Mouse (Mus musculus) adrenal gland, postnatal 10 days (tissue): ENCODE data around the gene Hyal2. TPM values are rescaled to one million over a fixed set of nuclear protein-coding genes. Genes with fewer than 3 reads are reported as not detected.
A peak's percentile ranks its signal among the peaks of the same experiment; 100 is the strongest.
"Not testable (repeated sequence)": the region's sequence is repeated elsewhere in the genome, so short reads cannot be mapped to it uniquely, and the experiment has no call there.

Experiments used
- DNase-seq: peaks from one replicate; pipeline ENCODE4 v3.0.0; 2021; ENCODE audit warnings: mixed read lengths
- total RNA-seq, 2 experiments: library from RNA; stranded (reverse); gene quantifications; 2 replicates each; pipeline ENCODE4 v1.2.3; 2021

The Hyal2 gene
- total RNA-seq, 2 experiments from 2014 or later, result 40.2 to 47.6 TPM

DNA sequence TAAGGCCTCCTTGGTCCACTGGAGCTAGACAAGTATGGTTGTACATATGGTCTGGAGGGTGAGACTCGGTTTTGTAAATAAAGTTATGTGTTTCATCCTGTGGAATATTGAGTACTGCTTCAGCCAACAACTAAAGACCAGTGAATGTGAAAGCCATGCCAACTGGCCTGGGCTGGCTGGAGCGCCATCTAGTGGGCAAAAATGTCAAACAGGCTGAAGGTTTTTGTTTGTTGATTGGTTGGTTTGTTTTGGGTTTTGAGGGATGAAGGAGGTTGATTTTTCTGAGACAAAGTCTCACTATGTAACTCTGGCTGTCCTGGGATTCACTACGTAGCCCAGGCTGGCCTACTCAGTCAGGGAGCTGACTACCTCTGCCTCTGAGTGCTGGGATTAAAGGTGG lies 22.1 kb upstream of the Hyal2 start:
- peak; percentile 88 for DNase-seq

DNA sequence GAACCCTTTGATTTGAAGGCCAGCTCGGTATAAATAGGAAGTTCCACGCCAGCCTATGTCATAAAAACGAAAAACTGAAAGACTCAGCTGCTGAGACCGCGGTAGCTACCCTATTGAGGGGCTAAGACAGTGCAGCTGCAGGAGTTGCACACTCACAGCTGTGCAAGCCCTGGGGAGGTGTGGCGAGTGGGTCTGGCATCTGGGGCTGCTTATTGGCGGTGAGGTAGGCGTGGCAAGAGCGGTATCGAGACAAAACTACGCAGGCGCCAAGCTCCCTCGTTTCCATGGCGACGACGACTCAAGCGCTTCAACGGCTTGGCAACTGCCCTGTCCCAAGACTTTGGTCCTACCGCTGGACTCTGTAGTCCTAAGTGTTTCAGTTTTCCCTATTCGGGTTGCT lies 20.7 kb upstream of the Hyal2 start, which contains the start of gene Zmynd10:
Gene Zmynd10, plus strand, starts transcription at position 273 of the 400 bp plus-strand sequence.
- DNase-seq, result peak; percentile 93

DNA sequence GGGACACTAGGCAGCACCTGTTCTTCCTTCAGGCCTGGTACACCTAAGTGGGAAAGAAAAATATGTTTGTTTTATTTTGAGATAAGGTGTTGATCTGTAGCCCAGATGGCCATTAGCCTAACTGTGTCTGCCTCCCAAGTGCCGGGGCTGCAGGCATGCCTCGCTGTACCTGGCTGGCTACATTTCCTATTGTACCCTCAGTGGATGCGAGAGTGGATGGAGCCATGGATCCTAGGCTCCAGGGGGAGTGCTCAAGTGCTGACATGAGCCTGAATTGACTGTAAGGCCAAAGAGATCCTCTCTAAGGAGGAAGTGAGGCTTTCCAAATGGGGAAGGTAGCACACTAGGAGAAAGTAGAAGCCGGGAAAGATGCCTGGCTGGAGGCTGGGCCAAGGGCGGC lies 19.8 kb upstream of the Hyal2 start:
- DNase-seq, result no peak

DNA sequence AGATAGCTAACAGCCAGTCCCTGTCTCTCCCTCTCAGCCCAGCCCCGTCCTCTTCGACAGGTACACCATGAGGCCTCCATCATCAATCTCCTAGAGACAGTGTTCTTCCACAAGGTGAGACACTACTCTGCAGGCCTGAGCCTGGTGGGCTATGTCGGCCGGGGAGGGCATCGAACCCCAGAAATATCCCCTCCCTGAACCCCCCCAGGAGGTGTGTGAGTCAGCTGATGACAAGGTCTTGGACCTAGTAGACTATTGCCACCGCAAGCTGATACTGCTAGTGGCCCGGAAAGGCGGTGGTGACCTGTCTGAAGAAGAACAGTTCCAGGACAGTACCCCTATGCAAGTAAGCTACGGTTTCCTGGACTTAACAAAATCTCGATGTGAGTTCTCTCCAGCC lies 18.9 kb upstream of the Hyal2 start:
- DNase-seq, result no peak

DNA sequence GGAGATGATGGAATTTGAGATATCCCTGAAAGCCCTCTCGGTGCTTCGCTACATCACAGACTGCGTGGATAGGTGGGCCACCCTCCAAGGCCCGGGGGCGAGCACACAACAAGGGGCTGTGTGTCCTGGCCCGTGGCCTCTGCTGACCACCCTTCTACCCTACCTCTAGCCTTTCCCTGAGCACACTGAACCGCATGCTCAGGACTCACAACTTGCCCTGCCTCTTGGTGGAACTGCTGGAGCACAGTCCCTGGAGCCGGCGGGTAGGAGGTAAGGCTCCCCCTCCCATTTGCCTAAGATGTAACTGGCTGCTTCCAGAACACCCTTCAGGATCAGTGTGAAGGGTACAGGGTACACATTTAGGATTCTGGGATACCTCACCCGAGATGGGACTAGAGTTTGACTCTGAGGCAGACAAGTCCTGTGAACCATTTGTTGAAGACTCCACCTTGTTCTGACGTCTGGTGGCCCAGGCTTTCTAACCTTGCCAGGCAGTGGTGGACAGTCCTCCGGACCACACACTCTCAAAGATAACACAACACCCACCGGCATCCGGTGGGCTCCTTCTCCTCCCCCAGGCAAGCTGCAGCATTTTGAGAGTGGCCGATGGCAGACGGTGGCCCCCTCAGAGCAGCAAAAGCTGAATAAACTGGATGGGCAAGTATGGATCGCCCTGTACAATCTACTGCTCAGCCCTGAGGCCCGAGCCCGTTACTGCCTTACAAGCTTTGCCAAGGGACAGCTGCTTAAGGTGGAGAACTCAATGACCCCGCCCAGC lies 18.3 kb upstream of the Hyal2 start:
- no peak for DNase-seq

DNA sequence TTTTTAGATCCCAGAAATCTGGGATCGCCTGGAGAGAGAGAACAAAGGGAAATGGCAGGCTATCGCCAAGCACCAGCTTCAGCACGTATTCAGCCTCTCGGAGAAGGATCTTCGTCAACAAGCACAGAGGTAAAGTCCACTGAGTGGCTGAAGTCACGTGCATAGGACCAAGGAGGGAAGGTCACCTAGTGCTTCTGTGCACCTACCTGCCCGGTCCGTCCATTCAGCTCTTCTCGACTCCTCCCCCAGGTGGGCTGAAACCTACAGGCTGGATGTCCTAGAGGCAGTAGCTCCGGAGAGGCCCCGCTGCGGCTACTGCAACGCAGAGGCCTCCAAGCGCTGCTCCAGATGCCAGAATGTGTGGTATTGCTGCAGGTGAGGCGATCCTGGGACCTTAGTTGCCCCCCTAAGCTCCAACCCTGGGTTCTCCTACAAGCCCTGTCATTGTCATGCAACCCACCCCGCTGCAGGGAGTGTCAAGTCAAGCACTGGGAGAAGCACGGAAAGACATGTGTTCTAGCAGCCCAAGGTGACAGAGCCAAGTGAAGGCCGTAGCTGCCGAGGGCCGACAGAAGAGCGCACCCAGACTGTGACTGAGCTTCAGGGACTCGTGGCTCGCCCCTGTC lies 17.1 kb upstream of the Hyal2 start:
- DNase-seq, result no peak

DNA sequence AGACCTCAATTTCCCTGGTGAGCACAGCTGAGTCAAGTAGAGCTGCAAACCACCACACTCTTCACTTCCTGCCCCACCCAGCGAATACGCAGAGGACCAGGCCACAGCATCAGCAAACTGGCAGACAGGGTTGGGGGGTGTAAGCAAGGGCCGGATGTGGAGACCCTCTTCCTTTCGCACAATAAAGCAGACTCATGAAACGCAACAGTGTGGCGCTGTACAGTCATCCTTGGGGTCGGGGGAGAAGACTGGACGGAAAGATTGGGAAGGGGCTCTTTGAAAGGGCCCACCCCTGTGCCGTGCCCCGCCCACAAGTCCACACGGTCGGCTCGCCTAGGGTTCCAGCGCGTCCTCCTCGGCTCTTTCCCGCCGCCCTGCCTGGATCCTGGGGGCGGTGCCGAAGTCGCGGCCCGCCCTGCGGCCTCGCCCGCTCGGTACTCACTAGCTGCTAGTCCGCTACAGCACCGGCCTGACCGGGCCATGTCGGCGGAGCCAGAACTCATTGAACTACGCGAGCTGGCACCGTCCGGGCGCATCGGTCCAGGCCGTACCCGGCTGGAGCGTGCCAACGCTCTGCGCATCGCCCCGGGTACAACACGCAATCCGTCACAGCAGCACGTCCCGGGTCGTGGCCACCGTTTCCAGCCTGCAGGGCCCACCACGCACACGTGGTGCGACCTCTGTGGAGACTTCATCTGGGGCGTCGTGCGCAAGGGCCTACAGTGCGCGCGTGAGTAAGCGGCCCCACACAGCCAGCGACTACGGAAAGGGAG lies 16.4 kb upstream of the Hyal2 start, which contains the start of gene Rassf1:
Gene Rassf1, plus strand, starts transcription at position 439 of the 773 bp plus-strand sequence.
- peak; percentile 84 for DNase-seq

DNA sequence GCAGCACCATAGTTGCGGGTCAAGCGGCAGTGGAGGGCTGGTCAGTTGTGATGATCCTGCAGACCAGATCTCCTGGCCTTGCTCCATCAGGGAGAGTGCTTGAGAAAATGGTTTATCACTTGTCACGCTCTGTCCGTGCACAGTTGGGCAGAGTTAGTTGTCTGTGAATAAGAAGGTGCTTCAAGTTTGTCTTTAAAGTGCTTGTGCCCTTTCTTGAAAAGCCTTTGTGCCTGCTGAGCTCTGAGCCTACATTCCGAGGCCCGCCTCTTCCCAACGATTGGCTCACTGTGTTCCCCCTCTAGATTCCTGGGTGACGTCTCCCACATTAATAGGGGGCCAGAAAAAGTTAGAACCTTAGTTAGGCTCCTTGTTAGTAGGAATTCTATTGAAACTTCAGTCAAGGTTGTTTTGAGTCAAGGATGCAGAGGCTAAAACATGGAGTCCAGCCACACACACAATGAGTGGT lies 15.8 kb upstream of the Hyal2 start:
- no peak for DNase-seq

DNA sequence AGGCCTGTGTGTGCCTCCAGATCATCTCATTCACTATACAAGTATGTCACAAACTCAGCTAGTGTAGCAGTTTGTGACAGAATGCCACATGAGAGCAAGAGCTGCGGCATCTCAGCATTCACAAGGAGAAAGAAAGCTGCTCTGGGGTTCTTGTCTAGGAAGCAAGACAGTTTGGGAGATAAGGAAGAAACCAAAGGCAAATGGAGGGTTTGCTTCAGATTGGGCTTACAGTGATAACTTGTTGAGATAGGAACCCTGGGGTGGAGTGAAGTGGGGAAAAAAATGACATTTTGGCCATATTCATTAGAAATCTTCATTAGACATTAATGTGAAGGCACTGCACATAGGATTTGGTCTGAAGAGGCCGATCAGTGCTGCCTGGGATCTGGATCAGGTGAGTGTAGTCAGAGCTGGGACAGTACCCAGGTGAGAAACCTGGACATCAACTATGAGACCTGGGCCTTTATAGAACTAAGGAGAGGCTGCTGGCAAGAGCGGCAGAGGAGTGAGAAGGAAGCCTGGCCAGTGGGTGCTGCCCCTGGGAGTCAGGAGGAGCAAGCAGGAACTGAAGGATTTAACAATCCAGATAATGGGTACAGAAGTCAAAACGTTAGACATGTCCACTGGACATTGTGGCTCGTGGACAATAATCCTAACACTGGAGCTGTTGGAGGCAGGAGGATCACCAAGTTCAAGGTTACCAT lies 14.9 kb upstream of the Hyal2 start:
- DNase-seq, result no peak

DNA sequence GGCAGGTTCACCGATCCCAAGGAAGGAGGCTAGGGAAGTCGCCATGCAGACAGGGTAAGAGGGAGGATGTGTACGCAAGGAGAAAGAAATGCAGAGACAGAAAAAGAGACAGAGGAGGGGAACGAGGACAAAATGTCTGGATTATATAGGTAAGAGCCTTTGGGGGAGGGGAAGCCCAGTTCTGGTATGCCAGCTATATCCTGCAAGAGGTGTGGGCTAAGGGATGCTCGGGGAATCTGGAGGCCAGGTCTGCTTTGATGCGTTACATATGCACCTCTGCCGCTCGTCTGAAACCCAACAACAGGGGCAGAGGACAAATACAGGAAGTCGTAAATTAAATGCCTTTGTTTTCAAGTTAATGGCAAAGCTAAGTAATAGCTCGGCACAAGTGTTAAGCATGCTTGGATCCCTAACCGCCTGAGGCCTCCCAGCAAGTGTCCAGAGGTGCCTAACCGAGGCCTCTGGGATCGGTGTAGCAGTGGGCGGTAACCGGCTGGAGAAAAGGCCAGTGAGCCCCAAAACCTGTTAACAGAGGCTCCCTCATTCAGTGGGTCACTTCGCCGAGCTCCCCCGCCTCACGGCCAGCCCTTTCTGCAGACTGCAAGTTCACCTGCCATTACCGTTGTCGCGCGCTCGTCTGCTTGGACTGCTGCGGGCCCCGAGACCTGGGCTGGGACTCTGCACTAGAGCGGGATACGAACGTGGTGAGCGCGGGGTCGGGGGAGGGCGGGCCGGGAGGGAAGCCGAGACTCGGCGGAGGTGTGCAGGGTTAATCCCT lies 14.0 kb upstream of the Hyal2 start:
- peak; percentile 61 for DNase-seq

DNA sequence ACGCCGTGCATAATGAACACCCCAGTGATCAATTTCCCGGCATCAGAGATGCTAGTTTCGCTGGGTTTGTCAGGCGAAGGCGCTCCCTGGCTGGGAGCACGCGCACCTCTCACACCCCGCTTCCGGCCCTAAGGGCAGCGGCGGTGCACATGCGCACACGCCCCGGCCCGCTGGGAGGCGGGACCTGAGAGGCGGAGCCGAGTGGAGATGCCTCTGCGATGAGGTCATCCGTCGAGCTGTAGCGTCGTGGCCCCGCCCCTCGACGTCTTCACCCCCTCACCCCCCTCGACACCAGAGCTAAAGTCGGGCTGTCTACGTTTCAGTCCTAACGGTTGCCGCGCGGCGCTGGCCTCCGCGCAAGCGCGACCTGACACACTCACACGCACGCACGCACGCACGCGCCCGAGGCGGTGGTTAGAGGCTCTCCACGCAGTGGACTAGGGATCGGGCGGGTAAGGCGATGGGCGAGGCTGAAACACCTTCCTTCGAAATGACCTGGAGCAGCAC lies 13.4 kb upstream of the Hyal2 start:
- peak; percentile 96 for DNase-seq

DNA sequence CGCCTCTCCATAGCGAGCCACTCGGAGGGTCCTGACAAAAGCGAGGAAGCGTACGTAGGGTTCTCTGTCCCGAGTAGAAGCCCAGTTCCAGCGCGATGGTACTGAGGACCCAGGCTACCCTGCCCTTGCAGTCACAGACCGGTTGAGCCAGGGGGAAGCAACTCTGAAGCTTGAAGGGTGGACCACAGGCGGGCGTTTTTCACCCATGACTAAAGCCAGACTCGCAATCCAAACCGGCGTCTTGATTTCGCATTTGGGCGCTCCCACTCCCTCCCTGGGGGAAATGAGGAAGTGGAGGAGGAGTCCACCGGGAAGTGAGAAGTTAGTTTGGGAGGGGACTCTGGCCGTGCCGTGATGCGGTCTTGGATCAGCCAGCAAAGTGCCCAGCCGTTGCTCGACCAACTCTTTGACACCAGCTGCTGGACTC lies 12.7 kb upstream of the Hyal2 start:
- peak; percentile 75 for DNase-seq

DNA sequence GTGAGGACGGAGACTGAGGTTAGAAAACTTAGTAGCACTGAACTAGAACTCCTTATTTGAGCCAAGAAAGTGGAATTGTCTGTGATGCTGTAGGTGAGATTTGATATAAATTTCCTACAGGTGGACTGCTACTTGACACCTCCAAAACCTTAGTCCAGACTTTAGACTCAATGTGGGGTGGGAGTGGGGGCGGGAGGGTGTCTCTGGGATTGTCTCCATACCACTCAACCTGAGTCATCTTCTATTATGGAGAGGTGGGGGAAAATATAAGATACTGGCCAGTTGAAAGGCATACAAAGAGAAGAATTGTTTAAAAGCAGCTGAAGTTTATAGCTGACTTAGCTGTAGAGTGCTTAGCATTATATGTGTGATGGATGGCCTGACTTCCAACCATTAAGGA lies 12.0 kb upstream of the Hyal2 start:
- DNase-seq, result no peak

DNA sequence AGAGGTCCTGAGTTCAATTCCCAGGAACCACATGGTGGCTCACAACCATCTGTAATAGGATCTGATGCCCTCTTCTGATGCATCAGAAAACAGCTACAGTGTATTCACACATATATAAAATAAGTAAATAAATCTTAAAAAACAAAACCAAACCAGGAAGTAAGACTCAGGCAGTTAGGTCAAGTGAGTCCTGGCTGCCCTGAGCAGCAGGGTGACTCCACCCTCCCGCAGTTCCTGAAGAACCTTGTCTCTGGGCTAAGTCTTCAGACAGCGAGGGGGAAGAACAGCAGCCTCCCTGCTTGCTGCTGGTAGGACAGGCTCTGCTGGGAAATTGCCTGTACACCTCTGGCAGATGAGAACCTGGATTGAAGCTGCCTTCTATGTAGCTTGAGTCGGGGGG lies 11.4 kb upstream of the Hyal2 start:
- no peak for DNase-seq

DNA sequence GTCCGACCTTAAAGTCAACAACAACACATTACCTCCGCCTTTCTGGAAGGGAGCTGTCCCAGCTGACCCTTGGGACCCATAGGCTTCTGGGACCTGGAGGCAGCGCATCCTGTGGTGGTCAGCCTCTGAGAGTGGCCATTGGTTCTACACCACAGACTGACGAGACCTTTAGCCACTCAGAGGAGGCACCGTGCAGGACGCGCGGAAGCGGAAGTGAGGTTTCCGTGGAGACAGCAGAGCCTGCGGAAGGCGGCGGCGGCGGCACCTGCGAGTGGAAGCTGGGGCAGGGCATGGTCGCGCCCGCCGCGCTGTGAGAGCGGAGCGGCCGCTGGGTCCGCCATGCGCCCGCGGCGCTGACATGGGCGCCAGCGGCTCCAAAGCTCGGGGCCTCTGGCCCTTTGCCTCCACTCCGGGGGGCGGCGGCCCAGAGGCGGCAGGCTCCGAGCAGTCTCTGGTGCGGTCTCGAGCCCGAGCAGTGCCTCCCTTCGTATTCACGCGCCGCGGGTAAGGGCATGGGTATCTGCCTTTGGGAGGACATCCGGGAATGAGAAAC lies 4.6 kb upstream of the Hyal2 start, which contains the start of gene Tusc2:
Gene Tusc2, plus strand, starts transcription at position 227 of the 553 bp plus-strand sequence.
- DNase-seq, result peak; percentile 96

DNA sequence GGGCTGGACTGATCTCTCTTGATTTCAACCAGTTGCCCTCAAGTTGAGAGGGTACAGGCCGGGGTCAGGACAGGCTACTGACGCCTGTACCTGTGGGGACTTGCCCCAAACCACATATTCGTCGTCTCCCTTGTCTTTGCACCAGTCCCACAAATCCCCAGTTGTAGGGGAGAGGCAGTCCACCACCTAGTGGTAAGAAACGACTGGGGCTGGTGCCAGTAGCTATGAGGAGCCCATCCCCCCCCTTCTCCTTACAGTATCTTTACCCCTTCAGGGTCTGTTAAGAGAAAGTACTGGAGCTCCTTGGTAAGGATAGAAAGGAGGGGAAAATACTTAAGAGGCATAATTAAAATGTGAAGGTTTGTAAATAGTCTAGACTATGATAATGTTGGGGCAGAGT lies 2.2 kb upstream of the Hyal2 start:
- not testable (repeated sequence) for DNase-seq

DNA sequence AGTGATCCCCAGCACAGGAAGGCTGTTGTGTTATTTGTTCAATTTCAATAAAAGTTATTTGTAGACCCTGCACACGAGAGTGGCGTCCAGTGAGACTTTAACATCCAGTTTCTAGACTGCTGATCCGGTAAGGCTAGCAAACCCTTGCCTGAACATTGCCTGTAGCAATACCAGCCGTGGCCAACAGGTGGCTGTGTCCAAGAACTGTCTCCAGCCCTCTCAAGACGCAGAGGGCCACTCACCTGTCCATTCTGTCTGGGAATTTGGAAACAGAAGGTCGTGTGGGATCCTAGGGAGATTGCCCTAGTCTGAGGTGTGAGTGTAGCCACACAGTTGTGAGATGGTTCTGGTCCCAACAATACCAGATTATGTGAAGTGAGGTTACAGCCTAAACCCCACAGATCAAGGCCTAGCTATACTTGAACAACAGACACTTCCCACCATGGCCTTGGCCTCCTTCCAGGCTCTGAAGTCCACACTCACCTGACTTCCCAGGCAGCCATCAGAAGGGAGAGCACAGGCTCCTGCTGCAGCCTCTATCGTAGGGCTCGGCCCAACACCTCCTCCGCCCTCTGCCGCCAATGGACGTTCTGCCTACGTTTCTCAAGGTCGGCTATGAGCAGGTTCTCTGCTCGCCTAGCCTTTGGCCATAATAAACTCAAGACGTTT lies 1.6 kb upstream of the Hyal2 start:
- DNase-seq, result peak; percentile 92

DNA sequence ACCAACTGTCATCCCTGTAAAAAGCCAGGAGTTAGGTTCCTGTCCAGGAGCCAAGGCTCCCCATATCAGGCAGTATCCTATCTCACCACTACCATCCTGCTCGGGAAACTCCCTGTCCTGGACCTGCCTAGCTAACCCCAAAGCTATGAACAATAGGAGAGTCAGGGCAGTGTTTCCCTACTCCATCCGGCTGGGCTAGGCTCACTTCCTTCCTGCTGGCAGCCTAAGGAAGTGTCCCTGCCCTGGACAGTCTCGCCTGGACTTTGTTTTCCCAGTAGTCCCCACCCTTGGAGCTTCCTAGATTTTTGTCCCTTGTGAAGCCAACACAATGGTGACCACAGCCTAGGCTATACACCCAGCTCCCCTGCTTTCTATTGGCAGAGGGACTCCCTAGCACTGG lies 890 bp upstream of the Hyal2 start:
- DNase-seq, result peak; percentile 49

DNA sequence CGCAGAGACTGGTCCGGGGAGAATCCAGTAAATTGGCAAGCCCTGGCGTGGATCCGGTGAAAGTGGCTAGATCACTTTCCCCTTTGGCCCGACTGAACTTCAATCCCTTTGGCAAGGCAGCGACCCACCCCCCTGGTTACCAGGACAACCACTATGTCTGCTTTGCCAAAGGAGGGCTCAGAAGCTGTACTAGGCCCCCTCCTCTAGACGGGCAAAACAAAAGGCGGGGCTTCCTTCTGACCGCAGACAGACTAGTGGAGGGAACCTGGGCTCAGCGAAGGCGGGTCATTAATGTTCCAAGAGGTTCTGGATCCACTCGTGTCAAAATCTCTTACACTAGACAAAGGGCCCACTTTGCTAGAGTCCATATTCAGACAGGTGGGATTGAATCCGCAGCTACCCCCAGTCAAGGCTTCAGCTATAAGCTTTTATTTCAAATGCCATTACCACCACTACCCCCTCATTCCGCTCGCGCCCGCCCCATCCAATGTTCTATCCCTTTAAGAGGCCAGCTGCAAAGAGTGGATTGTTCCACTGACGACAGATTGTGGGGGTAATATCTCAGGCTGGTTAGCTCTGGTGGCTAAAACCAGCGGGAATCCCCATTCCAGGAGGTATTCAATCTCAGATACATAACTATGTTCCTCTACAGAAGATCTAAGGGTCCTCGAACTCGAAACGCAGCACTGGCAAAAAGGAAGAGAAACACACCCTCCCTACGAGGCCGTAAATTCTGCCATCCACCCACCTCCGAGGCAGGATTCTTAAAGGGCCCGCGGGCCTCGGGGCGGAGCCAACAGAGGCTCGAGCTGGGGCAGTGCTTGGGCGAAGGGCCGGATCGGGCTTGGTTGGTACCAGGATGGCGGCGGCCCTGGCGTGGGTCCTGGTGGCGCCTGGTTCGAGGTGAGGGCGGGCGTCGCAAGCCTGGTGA lies 851 bp downstream of the Hyal2 start:
- peak; percentile 91 for DNase-seq
